Mouse (Mus musculus) Patski (cell line): ENCODE results near the gene Gtdc1. TPM values are rescaled to one million over a fixed set of nuclear protein-coding genes. Genes with fewer than 3 reads are reported as not detected.
"Not testable (repeated sequence)": the region's sequence is repeated elsewhere in the genome, so short reads cannot be mapped to it uniquely, and the experiment has no call there.

Experiments
- ATAC-seq: fragments of 100-300 bp; one replicate; pipeline ENCODE4 v1.8.0; 2021
- CTCF ChIA-PET: fragments of 350-600 bp; sonication (Branson Sonifier 250); formaldehyde crosslinking; loops from one replicate; lab custom pipeline; 2022; ENCODE audit warnings: inconsistent platforms; lab: Charles Lee
- POLR2A ChIA-PET: fragments of 350-600 bp; sonication (Branson Sonifier 250); formaldehyde crosslinking; loops from one replicate; lab custom pipeline; 2022; ENCODE audit warnings: antibody characterized with exemption, inconsistent platforms; lab: Charles Lee
- DNase-seq: peaks from one replicate; pipeline ENCODE4 v3.0.0-alpha.2; 2011; ENCODE audit warnings: low read depth, low spot score
- H3K27me3 ChIP-seq: fragments of 371-371 bp; one replicate; pipeline ENCODE4 v1.5.1; 2021
- CTCF ChIP-seq: fragments of 100-300 bp; IDR thresholded peaks from one replicate; pipeline ENCODE4 v1.5.1; 2021
- in situ Hi-C: fragments of 300-500 bp; cut with MboI; formaldehyde crosslinking; loops from 3 replicates; pipeline ENCODE4 v1.11.1; 2018; ENCODE audit warnings: low pct_unique_long_range_greater_than_20kb, mixed read lengths
- polyA plus RNA-seq: library from polyadenylated mRNA; unstranded; gene quantifications from one replicate; pipeline ENCODE4 v1.2.3, GENCODE M21; 2021

Gtdc1 gene
- polyA plus RNA-seq, 1 experiment from 2014 or later, result 12.2 TPM

DNA sequence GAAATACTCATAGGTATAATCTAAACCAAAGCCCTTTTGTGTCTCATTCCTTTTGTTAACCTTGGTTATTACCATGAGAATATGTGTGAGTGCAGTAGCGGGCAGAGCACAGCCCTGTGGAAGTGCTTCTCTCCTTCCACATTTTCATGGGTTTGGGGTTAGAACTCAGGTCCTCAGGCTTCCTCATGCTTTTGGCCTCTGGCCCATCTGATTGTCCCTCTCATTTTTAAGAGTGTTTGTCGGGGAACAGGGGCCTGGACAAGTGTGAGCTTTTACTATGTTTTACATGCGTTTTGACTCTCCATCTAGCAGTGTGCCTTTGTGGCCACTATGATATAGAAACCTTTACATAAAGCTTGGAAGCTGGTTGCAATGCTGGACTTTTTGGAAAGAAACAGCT is 296.4 kb downstream of the Gtdc1 start:
- no peak for ATAC-seq

GRCm38 (mm10) chr2:44628778-44629177 is 298.7 kb downstream of the Gtdc1 start:
- no peaks in the 10 kb centered on the region for H3K27me3 ChIP-seq
- TF ChIP-seq CTCF, result no peak
- ChIA-PET CTCF (no interaction called here), POLR2A (no interaction called here)
- in situ Hi-C loops, result no loop called here
- no peak for ATAC-seq
- DNase-seq, result no peak

More for the DNA sequence above, 296.4 kb downstream of the Gtdc1 start:
- POLR2A ChIA-PET, result no interaction called here
- no peaks in the 10 kb centered on the region for H3K27me3 ChIP-seq
- DNase-seq, result no peak
- CTCF ChIA-PET, result no interaction called here
- no peak for TF ChIP-seq CTCF
- in situ Hi-C loops, result no loop called here

GRCm38 (mm10) chr2:44625154-44625553 is 302.3 kb downstream of the Gtdc1 start:
- no peak for TF ChIP-seq CTCF
- ChIA-PET CTCF (interaction anchor here (1.2 kb wide), 1 partner anchor 9 kb away, joined by 3 read pairs; no protein-coding TSS in a partner anchor), POLR2A (no interaction called here)
- in situ Hi-C loops, result no loop called here
- ATAC-seq (no peak), DNase-seq (no peak)
- no peaks in the 10 kb centered on the region for H3K27me3 ChIP-seq

DNA sequence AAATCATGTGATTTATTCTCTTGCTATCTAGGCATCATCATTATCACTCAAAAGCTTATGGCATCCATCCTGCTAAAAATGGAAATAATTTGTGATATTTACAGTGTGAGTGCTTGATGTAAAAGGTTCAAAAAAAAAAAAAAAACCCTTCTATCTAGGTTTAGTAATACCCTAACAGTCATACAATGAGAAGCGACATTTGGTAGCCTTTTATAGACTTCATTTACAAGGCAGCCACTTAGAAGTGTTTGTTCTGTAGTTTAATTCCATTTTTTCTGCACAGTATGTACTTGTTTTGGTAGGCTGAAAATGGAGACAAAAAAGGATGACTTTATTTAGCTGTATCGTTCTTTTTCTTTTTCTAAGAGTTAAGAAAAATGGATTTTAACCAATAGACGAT is 305.0 kb downstream of the Gtdc1 start:
- in situ Hi-C loops, result no loop called here
- CTCF ChIA-PET, result interaction anchor here (2.1 to 2.2 kb wide), 2 partner anchors 10 to 16 kb away, joined by 7 to 10 read pairs; no protein-coding TSS in a partner anchor
- POLR2A ChIA-PET, result no interaction called here
- DNase-seq, result no peak
- no peak for ATAC-seq
- no peak for TF ChIP-seq CTCF
- H3K27me3 ChIP-seq, result no peaks in the 10 kb centered on the region

DNA sequence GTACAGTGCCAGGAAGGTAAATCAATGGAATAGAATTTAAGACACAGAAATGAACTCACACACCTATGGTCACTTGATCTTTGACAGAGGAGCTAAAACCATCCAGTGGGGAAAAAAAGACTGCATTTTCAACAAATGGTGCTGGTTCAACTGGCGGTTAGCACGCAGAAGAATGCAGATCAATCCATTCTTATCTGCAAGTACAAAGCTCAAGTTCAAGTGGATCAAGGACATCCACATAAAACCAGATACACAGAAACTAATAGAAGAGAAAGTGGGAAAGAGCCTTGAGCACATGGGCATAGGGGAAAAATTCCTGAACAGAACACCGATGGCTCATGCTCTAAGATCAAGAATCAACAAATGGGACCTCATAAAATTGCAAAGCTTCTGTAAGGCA is 327.8 kb downstream of the Gtdc1 start:
- CTCF ChIA-PET, result interaction anchor here (1.7 kb wide), 1 partner anchor 39 kb away, joined by 4 read pairs; no protein-coding TSS in a partner anchor
- POLR2A ChIA-PET, in situ Hi-C loops, DNase-seq, H3K27me3 ChIP-seq, ATAC-seq: not testable (repeated sequence)

DNA sequence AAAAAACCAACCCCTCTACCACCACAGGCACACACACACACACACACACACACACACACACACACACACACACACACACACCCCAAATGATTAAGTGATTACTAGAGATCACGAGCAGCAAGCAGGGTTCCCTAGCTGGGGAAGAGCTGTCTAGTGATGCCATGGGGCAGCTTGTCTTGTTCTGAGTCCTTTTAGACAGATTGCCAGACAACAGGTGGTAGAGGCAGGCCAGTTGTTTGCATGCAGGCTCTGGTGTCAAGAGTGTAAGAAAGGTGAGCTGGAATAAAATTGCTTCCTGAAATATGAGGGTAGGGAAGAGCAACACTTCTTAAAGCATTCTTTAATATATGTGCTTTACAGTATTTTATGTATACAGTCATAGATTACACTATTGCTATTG is 333.2 kb downstream of the Gtdc1 start:
- H3K27me3 ChIP-seq, result no peaks in the 10 kb centered on the region
- CTCF ChIA-PET, result interaction anchor here (0.9 to 1.5 kb wide), 2 partner anchors 12 to 25 kb away, joined by 3 to 4 read pairs; no protein-coding TSS in a partner anchor
- DNase-seq (no peak), ATAC-seq (no peak)
- POLR2A ChIA-PET, result no interaction called here
- TF ChIP-seq CTCF, result no peak
- in situ Hi-C loops, result no loop called here

GRCm38 (mm10) chr2:44590881-44591280 is 336.6 kb downstream of the Gtdc1 start:
- in situ Hi-C loops, result no loop called here
- no peak for TF ChIP-seq CTCF
- DNase-seq (no peak), ATAC-seq (no peak)
- POLR2A ChIA-PET, result no interaction called here
- CTCF ChIA-PET, result no interaction called here
- no peaks in the 10 kb centered on the region for H3K27me3 ChIP-seq

GRCm38 (mm10) chr2:44584061-44584460 is 343.4 kb downstream of the Gtdc1 start:
- CTCF ChIA-PET, result interaction anchor here (1.1 to 1.8 kb wide), 3 partner anchors 8 to 12 kb away, joined by 3 to 6 read pairs (median 3); no protein-coding TSS in a partner anchor
- POLR2A ChIA-PET, result no interaction called here
- DNase-seq, result no peak

DNA sequence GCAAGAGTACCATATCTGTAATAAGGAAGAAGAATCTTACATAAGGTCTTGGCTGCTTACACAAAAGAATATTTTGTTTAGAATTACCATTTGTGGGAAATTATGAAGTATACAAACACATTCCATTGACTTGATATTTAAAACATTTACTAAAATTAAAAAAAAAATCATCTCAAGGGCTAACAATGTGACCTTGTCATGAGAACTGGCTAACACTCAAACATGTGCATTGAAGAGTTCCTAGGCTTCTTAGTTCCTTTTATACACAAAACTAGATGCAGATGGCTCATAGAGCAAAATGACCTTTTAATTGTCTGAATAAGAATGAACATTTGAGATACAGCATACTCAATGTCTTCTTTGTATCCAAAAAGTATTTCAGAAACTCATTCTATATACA is 344.0 kb downstream of the Gtdc1 start:
- DNase-seq (no peak), ATAC-seq (no peak)
- CTCF ChIA-PET, result interaction anchor here (1.1 to 1.8 kb wide), 3 partner anchors 8 to 13 kb away, joined by 3 to 6 read pairs (median 3); no protein-coding TSS in a partner anchor
- POLR2A ChIA-PET, result no interaction called here
- in situ Hi-C loops, result no loop called here
- TF ChIP-seq CTCF, result no peak
- no peaks in the 10 kb centered on the region for H3K27me3 ChIP-seq

More at GRCm38 (mm10) chr2:44584061-44584460, 343.4 kb downstream of the Gtdc1 start:
- in situ Hi-C loops, result no loop called here
- no peak for ATAC-seq
- H3K27me3 ChIP-seq, result no peaks in the 10 kb centered on the region
- TF ChIP-seq CTCF, result no peak

DNA sequence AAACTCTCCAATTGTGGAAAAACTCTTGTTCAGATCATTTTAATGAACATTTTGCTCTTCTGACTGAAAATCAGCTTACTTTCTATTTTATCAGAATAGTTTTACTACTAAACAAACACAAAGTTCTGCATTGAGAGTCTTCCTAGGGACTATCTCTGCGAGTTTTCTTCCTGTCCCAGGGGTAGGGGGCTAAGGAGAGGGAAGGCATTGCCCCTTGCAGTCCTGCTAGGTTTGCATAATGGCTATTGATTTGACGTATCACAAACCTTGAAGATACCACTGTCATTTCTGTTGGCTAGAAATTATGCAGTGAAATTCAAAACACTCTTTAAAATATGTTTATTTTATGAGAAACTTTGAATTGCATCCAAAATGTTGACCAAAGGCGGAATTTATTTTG is 355.6 kb downstream of the Gtdc1 start:
- no peak for TF ChIP-seq CTCF
- no peak for DNase-seq
- CTCF ChIA-PET, result no interaction called here
- POLR2A ChIA-PET, result no interaction called here
- in situ Hi-C loops, result no loop called here
- ATAC-seq, result no peak
- H3K27me3 ChIP-seq, result no peaks in the 10 kb centered on the region

GRCm38 (mm10) chr2:44571156-44571555 is 356.3 kb downstream of the Gtdc1 start:
- ChIA-PET POLR2A (no interaction called here), CTCF (interaction anchor here (0.9 kb wide), 1 partner anchor 510 kb away, joined by 3 read pairs; no protein-coding TSS in a partner anchor)
- ATAC-seq (no peak), DNase-seq (no peak)
- H3K27me3 ChIP-seq, result no peaks in the 10 kb centered on the region
- TF ChIP-seq CTCF, result no peak
- in situ Hi-C loops, result no loop called here
